Comparison of ENCODE assay signal across 10 mouse cellular contexts in the genomic region with DNA sequence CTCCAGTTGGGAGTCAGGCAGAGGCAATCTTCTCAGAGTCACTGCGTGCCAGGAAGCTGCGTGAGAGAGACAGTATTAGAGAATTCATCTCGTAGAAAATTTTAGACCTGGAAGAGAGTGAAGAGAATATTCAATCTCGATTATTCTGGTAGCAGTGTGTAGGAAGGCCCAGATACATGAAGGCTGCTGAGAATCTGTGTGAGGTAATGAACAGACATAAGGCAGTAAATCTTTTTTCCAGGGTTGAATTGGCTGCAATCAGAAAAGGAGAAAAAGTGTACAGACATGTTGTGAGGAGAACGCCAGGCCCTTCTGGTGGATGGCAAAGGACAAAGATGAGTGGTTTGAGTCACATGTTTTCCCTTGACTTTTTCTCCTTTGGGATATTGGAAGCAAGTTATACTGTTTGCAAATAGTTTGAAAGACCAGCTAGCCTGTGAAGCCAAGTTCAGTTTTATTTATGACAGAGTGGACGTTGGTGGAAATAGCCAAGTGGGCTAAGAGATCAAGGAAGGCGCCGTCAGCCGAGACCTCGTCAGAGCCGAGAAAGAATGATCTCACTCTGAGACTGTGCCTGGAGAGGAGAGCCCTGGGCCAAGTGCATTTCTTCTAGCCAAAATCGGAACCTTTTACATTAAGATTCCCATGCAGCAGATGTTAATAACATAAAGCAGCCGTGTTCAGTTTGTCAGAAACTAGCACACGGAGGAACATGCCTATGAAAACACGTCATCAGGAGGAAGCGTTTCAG. TPM values are rescaled to one million over a fixed set of nuclear protein-coding genes. Genes with fewer than 3 reads are reported as not detected.
DNase-seq lines count a peak whose midpoint lies in the region; ATAC-seq lines count a peak whose summit lies in the region.
"Had no signal": no experiment of that assay in that cellular context is flagged by ENCODE, and none has a peak within 500 bp of the region (broad histone marks: within the 10 kb centered on the region; RNA-seq: fewer than 3 reads in every experiment).

No protein-coding gene starts in this region.

- H3K27me3 ChIP-seq in stomach, embryonic 15.5 days (replicated peaks) = no peaks in the 10 kb centered on the region
- no peaks in the 10 kb centered on the region for H3K27me3 ChIP-seq in midbrain, embryonic 10.5 days (ENCODE audit: low read depth, poor library complexity, severe bottlenecking)
- H3K27me3 ChIP-seq: midbrain, embryonic 12.5 days had no signal

- WGBS in stomach, embryonic 15.5 days = 70% methylated on average over 16 of the region's 16 CpGs
- 94% methylated on average over 16 of the region's 16 CpGs for WGBS in midbrain, embryonic 10.5 days

- 0 out of 2 replicates have a peak, but pooled peaks cover 7% of the 10 kb centered on the region for H3K4me1 ChIP-seq in stomach, embryonic 15.5 days
- H3K4me1 ChIP-seq in midbrain, embryonic 10.5 days = peaks cover 3% of the 10 kb centered on the region; the same call in 1 of the 2 replicates
- H3K4me1 ChIP-seq: midbrain, embryonic 12.5 days had no signal

- no peak overlapping the region for H3K4me2 ChIP-seq in stomach, embryonic 15.5 days
- H3K4me2 ChIP-seq: midbrain, embryonic 12.5 days had no signal

- H3K9me3 ChIP-seq in stomach, embryonic 15.5 days = no peaks in the 10 kb centered on the region
- H3K9me3 ChIP-seq in midbrain, embryonic 10.5 days (replicated peaks) = no peaks in the 10 kb centered on the region
- H3K9me3 ChIP-seq: midbrain, embryonic 12.5 days had no signal

- no peak overlapping the region for H3K4me3 ChIP-seq in stomach, embryonic 15.5 days (replicated peaks)
- H3K4me3 ChIP-seq in midbrain, embryonic 10.5 days = no peak overlapping the region
- H3K4me3 ChIP-seq: midbrain, embryonic 12.5 days had no signal

- peak; percentile 89 for DNase-seq in adrenal gland, adult 2 months
- DNase-seq in adrenal gland, postnatal 4 days (ENCODE audit: low spot score in 2 of 2) = no peak
- DNase-seq in ovary, adult 18-20 months (ENCODE audit: low spot score) = peak; percentile 26
- DNase-seq in ovary, postnatal 14 days (ENCODE audit: low spot score) = no peak
- peak; percentile 63 to 76 for DNase-seq in heart, postnatal 10 days
- no peak for DNase-seq in midbrain, embryonic 10.5 days (ENCODE audit: low spot score)
- DNase-seq in thymus, postnatal 4 days = no peak
- DNase-seq: kidney, adult 8-10 months had no signal

- no peaks in the 10 kb centered on the region for H3K36me3 ChIP-seq in stomach, embryonic 15.5 days
- 0 out of 2 replicates have a peak, but pooled peaks cover 14% of the 10 kb centered on the region for H3K36me3 ChIP-seq in midbrain, embryonic 10.5 days
- H3K36me3 ChIP-seq: midbrain, embryonic 12.5 days had no signal

- H3K9ac ChIP-seq in stomach, embryonic 15.5 days = no peak overlapping the region
- H3K9ac ChIP-seq: midbrain, embryonic 12.5 days had no signal

- peak overlapping the region; percentile 64 for H3K27ac ChIP-seq in stomach, embryonic 15.5 days
- no peak overlapping the region for H3K27ac ChIP-seq in midbrain, embryonic 10.5 days (replicated peaks)
- H3K27ac ChIP-seq: midbrain, embryonic 12.5 days had no signal

- peak; percentile 65; the same call in 1 of the 2 replicates for ATAC-seq in stomach, embryonic 15.5 days (ENCODE audit: insufficient read depth, low FRiP score, low read depth)

- intact Hi-C loops in heart, postnatal 10 days (cut with DNase I) = no loop called here

RNA-seq across cellular contexts. Expression of gene Man2a1, which starts 11.8 kb away (rescaled TPM):
- total RNA-seq in adrenal gland, adult 2 months (2021) = 100 to 1,000 TPM; 120 to 175 TPM
- 18.0 and 22.0 TPM in 2 replicates for polyA plus RNA-seq in adrenal gland, adult 2 months (2012; rRNA removed)
- 100 to 1,000 TPM; 118 to 124 TPM for total RNA-seq in adrenal gland, postnatal 4 days (2021)
- 10 to 100 TPM; 27.5 to 35.6 TPM for total RNA-seq in heart, postnatal 10 days (2021)
- polyA plus RNA-seq in stomach, embryonic 15.5 days (2015; fragmentation: Nextera tagmentation; extraction: Ambion mirVana) = 14.3 and 15.5 TPM in 2 replicates
- 3.9 and 4.3 TPM in 2 replicates for polyA plus RNA-seq in midbrain, embryonic 10.5 days (2016; fragmentation: Nextera tagmentation; extraction: Ambion mirVana)

Comparison
In these comparisons a context has a peak if more than half of its experiments do, and no peak if none do; other contexts are left out.
1. DNase-seq: peak in adrenal gland, adult 2 months (single experiment), ovary, adult 18-20 months (single experiment) and heart, postnatal 10 days (2 of 2); none in adrenal gland, postnatal 4 days (0 of 2), ovary, postnatal 14 days (single experiment), midbrain, embryonic 10.5 days (single experiment) and thymus, postnatal 4 days (single experiment).